Mouse (Mus musculus): ENCODE measurements around the gene Mpdu1.
A peak's percentile ranks its signal among the peaks of the same experiment; 100 is the strongest.

Mpdu1 gene

DNA sequence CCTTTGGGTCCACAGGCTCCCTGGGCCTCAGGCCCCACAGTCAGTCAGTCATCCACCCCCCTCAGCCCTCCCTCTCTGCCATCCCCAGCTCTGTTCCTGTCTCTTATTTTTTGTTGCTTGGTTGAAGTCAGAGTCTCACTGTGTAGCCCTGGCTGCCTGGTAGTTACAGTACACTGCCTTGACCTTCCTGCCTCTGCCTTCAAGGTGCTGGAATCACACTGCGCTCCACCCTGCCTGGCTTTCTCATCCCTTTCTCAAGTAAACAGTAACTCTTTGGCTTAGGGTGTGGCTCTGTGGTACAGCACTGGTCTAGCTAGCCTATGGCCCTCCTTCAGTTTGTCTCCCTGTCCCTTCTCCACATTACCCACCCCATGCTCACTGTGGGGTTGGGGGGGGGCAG lies 27.4 kb upstream of the Mpdu1 start:
- DNase-seq: no peak

DNA sequence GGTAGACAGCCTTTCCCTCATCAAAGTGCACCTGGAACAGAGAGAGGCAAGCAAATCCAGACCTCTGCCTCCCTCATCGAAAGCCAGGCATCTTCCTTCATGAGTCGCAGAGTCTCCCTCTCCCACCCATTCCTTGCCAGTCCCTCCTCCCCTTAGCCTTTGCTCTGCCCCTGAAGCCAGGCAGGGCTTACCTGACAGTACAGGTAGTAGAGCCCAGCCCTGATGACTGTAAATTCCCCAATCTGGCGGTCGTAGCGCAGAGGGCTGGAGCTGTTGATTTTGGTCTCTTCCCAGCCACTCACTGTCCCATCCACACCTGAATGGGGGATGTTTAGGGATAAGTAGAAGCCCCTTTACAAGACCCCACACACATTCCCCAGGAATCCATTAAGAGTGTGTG lies 24.6 kb upstream of the Mpdu1 start:
- DNase-seq: no peak

DNA sequence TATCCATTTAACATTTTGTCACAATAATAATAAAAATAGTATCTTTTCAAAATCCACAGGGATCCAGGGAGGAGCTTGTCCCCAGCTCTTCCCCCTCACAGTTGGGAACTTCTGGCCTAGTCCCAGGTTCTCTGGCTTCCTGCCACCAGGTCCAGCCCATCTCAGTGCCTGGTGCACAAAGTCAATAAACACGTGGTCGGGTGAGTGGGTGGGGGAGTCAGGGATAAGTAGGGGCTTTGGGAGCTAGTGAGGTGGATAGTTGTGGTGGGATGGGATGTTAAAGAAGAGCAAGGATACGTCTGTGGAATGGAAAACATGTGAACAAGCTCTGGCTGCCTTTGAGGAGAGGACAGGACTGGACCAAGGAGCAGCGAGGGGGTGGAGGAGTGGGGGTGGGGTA lies 23.9 kb upstream of the Mpdu1 start:
- peak; percentile 84 to 88 for DNase-seq

DNA sequence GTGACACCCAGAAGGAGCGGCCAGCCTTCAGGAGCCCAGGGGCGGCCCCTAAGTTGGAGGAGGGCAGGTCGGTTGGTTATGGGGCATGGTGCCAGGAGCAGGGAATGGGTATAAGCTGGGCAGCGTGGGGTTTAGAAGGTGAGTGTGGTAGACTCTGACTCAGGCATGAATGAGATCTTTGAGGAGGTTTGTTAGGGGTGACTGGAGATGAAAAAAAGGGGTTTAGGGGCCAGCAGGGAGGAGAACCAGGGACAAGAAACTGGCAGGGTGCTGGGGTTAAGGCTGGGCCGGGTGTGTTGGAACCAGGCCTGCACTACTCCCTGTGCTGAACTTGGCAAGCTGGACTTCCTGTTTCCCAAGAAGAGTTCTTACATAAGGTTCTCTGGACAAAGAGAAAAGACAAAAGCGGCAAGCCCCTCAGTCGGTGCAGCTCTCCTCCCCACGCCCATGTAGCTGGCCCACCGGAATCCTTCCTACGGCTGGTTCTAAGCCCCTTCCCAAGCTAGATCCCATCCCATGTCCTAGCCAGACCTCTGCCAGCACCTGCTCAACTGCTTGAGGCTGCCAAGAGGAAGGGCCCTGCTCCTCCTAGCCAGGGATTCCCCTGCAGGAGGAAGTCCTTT lies 23.2 kb upstream of the Mpdu1 start, which contains the start of gene Tnfsf13:
TSS of gene Tnfsf13 (minus strand) at position 259 of the 623 bp plus-strand sequence.
- peak; percentile 82 to 89 for DNase-seq

DNA sequence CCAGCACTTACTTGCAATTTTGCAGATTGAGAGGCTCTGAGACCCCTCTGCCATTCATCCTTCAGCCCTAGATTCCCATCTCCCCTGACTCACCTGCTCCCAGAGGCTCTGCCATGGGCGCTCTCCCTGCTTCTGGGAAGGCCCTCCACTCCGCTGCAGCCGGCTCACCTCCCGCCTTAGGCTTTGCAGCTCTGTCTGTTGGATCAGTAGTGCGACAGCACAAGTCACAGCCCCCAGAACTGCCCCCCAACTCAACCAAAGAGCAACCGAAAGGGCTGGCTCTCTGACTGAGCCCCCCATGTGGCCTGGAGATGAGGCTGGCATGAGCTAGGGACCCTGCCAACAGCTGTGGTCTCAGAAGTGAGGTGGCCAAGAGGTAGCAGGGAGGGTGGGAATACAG lies 22.5 kb upstream of the Mpdu1 start:
- no peak for DNase-seq

DNA sequence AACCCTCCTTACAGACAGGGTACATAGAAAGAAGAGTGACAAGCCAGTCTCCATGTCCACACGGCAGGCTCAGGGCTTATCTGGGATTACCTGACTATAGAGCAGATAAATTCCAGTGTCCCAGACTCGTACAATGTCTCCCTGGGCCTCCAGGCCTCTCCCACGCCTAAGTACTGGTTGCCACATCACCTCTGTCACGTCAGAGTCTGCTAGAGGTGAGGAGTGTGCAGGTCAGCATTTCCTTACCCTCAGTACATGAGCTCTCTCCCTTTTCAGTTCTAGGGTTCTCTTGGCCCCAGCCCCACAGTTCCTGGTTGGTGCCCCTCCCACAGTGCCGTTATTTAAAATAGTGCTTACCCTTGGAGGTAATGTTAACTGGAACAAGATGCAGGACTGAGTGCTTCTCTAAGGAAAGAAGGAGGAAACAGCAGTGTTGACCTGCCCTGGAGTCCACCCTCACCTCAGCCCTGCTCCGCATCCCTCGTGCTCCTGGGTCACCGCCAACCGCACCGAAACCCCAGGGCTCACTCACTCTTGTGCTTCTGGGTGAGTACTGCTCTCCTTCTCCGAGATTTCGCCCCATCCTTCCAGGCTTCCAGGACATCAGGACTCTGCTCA lies 21.8 kb upstream of the Mpdu1 start:
- DNase-seq: peak; percentile 47 to 50

DNA sequence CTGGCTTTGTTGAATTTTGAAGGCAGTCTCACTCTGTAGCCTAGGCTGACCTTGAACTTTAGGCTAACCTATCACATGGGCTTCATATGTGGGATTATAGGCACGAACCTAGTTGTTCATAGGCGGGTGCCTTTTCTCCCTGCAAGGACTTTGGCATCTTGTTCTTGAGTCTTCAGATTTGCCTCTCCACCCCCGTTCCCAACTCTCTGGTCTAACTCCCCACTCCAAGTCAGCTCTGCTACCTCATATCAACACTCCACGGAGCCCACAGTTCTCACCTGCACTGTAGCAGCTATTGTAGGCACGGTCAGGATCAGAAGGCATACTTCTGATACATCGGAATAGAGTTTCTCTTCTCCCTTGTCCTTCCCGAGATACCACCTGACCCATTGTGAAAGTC lies 21.1 kb upstream of the Mpdu1 start:
- DNase-seq: no peak

DNA sequence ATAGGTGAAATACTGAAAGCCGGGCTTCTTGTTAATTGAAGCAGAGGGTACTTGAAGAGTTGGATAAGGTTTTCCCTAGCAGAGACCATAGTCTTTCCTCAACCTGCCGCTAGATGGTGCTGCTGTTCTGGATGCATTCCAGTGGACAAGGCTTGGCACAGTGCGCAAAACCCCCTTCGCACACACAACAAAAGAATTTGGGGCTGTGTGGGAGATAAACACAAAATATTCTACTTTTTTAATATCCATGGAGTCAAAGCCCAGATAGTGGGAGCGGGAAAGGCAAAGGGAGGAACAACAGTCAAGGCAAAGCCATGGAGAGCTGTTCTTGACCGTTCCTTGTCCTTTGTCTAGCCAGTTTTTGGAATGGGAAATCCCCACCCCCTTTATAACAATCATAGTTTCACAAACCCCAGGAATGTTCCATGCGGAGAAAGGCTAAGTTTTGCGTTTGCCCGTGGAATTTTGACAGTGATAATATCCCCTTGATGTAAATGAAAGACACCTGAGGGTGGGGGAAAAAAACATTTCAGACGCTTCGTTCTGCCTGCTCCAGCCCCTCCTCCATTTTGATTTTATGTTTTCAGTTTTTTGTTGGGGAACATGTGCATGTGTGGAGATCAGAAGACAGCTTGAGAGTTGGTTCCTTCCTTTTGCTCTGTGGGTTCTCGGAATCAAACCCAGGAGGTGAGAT lies 20.5 kb upstream of the Mpdu1 start:
- peak; percentile 89 to 95 for DNase-seq

DNA sequence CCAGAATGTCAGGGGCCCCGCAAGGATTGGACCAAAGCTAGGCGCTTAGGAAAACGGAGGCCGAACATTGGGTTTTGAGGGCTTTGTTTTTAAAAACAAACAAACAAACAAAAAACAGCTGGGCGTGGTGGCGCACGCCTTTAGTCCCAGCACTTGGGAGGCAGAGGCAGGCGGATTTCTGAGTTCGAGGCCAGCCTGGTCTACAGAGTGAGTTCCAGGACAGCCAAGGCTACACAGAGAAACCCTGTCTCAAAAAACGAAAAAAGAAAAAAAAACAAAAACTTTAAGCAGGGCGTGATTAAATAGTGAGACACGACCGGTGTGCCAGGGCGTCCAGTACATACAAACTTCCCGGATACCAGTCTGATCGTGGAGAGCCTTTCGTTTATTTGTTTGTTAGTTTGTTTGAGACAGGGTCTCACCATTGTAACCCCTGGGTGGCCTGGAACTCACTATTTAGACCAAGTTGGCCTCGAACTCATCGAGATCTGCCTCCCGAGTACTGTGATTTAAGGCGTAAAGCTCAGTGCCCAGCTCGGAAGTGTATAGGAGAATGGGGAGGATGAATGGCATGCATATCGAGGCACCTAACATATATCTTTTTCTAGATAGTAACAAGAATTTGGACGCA lies 19.9 kb upstream of the Mpdu1 start:
- no peak for DNase-seq

DNA sequence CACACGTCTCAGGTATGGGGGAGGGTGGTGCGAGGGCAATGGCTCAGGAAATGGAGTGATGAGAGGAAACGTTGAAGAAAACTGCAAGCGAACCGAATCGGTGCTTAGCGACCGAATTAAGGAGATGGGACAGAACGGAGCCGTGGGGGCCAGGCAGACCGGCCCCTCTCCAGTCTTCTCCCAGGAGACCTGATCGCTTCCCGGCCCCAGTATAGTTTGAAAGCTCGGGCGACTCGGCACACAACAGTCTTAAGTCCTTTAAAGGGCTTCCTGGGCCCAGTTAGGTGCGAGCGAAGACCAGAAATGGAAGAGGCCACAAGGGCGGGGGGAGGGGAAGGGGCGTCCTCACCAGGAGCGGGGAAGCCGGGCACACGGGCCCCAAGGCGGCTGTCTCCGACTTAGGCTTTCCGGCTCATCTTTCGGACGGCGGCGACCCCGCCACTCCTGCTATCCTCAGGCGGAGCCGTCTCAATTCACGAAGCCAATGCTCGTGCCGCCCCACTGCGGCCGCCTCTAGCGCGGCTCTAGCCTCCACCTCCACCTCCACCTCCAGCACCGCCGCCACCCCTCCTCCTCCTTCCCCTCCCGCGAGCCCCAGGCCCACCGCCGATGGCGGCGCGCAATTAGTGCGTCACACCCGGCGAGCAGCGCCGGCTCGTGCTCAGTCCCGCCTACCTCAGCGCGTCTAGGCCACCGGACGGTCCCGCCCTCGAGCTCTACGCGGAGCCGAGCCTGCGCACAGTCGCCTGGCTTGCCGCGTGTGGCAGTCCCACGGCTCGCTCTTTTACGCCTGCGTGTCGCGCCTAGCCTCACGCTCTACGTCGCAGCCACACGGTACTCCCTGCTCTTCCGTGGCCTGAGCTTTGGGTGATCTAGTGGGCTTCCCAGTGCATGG lies 19.1 kb upstream of the Mpdu1 start, which contains the start of gene Senp3:
TSS of gene Senp3 (minus strand) at position 771 of the 895 bp plus-strand sequence.
- peak; percentile 97 to 99 for DNase-seq

DNA sequence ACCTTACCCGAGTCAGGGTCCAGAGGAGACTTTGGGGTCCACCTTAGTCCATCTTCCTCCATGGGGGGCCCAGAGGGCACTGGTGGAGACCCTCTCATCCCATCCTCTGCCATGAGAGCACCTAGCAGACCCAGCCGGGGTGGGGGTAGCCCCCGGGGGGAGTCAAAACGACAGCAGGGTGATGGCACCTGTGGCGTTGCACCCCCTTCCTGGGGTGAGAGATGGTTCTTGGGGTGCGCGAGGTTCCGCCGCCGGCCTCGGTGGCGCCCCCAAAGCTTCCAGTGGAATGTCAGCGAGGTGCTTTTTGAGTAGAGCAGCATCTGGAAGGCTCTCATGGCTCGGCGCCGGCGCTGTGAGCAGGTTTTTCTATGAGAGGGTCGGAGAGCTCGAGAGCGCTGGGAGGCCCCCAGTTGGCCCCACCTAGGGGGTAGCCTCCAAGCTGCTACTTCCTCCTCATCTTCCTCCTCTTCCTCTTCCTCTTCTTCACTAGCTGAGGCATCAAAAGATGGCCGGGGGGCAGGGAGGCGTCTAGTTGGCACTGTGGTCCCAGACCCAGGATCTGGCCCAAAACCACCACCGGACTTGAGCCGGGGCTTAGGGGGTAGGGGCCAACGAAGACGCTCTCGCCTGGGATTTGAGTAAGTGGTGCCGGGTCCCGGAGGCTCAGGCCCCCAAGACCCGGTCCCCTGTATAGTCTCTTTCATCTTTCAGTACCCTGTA lies 17.9 kb upstream of the Mpdu1 start:
- no peak for DNase-seq

DNA sequence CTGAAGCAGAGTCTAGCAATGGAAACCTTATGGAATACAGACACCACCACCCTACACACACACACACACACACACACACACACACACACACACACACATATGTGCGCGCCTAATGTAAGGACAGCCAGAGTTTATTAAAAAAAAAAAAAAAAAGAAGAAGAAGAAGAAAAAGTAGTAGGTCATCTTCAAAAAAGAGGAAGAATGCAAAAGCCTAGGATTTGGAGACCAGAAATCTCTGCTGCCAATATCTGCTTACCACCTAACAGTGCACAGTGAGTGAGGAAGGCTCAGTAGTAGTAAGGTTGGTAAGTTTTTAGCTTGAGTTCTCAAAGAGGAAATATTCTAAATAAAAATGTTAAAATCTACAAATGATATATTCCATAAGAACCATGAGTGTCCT lies 16.7 kb upstream of the Mpdu1 start:
- DNase-seq: no peak

DNA sequence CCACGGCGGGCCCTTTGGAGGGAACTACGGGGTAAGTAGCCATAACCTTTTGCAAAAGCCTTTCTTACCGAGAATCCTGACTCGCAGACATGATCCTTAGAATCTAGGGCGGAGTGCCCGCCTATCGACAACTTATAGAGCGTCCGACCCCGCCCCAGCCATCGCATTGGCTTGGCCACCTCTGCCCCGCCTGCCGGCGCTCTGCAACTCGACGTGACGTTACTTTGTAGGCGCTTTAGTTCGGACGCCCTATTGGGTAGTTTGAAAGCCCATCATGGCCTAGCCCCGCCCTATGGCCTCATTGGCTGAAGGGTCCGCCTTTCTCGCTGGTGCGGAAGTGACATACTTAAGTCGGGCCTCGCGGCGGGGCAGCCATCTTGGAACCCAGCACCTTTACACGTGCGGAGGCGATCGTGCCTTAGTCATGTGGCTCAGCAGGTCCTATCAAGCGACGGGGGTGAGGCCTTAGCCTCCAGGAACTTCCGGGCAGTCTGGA lies 9.8 kb upstream of the Mpdu1 start, which contains the start of gene Eif4a1:
TSS of gene Eif4a1 (minus strand) at position 213 of the 496 bp plus-strand sequence.
- peak; percentile 100 for DNase-seq

DNA sequence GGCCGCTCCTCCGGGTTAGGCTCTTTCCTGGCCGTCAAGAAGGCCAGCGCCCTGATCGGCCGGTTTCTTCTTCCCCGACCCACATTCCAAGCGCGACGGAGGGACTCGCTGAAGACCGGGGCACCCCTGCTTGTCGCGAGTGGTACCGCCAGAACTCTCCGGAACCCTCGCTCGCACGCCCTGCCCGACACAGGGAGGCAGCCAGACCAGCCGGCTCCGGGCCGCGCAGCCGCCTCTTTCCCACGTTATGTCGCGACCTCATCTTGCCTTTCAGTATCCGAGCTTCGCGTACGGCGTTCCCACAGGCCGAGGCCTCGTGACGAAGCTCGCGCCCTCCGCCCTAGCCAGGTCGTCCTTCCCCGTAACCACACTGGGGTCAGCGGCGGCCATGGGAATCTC lies 9.3 kb upstream of the Mpdu1 start:
- DNase-seq: no peak

DNA sequence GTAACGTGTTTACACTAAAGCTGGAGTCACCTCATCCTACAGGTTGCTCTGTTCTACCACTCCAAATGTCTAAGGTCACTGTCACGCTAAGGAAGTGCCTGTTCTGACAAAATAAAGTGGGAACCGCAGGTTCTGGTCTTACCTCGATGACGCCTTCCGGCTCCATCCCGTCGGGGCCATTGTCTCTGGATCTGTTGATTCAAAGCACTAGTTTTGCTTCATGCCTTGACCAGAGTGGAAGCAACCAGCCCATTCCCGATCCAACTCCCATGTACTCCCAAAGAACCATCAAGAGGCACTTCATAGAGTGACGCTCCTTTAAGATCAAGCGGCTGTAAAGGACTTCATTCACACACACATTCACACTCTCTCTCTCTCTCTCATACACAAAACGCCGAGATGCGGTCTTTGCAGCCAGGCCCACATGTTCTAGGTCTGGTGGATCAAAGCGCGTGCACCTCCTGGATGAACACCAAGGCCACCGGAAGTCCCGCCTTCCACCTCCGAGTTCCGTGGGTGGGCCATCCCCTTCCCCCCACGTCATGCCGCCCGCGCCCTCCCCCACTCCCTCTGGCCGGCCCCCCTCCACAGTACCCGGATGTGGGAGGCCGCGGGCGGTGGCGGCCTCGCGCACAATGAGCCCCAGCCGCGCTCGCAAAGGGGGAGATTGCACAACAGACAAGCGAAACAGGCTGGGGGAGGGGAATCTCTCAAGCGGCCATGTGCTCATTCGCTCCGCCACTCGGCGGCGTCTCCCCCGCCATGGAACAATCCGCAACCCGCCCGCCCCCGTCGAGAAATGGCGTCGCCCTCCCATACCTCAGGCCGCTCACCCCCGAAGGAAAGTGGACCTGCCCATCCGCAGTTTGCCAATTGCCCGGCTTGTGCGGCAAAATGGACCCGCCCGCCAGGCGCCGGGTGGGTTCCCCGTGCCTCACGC lies 8.6 kb upstream of the Mpdu1 start:
- DNase-seq: peak; percentile 96 to 98

DNA sequence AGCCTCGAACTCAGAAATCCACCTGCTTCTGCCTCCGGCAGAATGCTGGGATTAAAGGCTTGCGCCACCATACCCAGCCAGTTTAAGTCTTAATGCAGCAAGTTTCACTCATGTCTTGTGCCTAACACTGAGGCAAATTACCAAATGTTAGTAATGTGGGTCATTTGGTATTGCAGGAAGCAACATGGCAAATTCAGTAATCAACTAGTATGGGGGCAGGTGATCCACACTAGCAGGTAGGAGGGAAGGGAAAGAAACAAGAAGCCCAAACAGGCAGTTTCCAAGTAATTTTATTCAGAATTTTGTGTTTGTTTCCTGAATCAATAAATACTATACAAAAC lies 4.2 kb upstream of the Mpdu1 start:
- DNase-seq: no peak

DNA sequence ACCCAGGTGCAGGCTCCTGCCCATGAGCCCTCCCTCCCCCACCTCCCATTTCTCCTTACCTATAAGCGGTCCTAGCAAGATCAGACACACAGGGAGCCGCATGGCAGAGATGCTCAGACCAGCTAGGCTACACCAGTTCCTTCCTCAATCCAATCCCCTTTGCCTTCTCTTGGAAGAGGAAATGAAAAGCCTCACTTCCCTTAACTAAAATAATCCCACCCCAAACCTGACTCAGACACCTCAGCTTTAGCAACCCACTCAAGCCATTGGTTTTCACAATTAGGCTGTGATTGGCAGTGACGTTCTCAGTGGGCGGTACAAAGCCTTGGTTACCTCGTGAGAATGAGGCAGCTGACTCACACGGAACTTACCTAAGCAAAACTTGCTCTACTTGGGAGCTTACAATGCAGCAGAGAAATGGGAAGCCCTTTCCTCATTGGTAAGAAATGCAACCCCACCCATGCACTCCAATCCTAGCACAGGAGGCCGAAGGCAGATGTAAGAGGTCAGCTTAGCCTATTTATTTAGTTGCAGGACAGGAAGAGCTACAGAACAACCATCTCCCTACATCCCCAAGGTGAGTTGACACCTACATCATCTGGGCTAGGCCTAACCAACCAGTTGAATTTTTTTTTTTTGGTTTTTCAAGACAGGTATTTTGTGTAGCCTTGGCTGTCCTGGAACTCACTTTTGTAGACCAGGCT lies 3.7 kb upstream of the Mpdu1 start, which contains the start of gene Cd68:
TSS of gene Cd68 (minus strand) at position 193 of the 704 bp plus-strand sequence.
- peak; percentile 76 to 79 for DNase-seq

DNA sequence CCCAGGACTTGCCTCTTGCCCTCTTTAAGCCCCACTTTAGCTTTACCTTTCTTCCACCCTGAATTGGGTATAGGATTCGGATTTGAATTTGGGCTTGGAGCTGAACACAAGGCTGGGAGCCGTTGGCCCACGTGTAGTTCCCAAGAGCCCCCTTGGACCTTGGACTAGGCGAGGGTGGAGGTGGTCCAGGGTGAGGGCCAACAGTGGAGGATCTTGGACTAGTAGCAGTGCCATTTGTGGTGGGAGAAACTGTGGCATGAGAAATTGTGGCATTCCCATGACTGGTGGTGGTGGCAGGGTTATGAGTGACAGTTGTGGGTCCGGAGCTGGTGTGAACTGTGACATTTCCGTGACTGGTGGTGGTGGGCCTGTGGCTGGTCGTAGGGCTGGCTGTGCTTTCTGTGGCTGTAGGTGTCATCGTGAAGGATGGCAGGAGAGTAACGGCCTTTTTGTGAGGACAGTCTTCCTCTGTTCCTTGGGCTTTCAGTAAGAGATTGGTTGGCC lies 3.1 kb upstream of the Mpdu1 start:
- DNase-seq: peak; percentile 16 to 26

DNA sequence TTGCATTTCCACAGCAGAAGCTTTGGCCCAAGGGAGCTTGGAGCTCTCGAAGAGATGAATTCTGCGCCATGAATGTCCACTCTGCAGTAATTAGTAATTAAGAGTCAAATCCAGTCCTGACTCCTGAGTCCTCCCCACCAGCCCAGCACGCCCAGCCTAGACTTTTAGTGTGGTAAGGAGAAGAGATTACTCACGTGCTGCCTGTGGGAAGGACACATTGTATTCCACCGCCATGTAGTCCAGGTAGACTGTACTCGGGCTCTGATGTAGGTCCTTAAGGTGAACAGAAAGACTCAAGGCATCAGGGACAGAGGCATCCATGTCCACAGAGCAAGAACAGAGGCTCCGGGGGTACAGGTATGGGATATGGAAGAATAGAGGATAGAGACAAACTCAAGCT lies 2.4 kb upstream of the Mpdu1 start:
- DNase-seq: no peak

DNA sequence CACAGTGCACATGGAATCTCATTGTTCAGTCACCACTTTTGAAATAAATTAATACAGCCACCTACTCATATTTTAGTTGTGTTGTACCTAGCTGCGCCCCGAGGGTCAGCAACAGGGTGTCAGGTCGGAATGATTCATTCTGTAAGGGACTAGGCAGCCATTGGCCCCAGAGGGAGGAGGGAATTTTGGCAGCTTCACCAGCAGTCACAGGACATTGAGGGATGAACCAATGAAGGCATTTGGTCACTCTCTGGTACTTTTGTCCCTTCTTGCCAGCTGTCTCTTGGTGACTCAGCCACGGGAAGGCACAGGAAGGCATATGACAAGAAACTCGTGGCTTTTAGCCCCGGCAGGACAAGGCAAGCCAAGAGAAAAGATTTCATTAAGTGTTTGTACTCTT lies 1.4 kb upstream of the Mpdu1 start:
- DNase-seq: peak; percentile 14 to 32
